Mouse (Mus musculus): ENCODE data around the gene Spsb1. TPM values are rescaled to one million over a fixed set of nuclear protein-coding genes. Genes with fewer than 3 reads are reported as not detected.

Spsb1 gene
- polyA plus RNA-seq, 1 experiment from 2014 or later = 11.7 TPM

DNA sequence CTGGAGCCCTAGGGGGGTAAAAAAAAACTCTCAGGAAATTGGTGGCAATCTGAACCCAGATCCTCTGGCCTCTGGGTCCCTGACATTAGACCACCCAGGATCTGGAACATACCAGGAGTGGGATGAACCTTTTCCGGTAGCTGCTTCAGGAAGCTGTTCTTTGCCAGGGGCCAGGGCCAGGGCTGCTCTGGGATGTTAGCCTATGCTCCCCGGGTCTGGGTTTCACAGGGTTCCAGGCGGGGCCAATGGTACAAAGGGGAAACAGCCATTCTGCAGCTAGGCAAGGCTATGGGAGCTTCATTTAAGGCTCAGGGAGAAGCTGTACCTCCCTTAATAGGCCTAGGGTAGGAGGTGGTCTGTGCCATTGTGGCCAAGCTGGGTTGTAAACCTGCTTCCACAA lies 9.9 kb upstream of the Spsb1 start:
- no peak for DNase-seq (ENCODE audit: low spot score)
- WGBS = 51% methylated on average over 3 of the region's 3 CpGs

DNA sequence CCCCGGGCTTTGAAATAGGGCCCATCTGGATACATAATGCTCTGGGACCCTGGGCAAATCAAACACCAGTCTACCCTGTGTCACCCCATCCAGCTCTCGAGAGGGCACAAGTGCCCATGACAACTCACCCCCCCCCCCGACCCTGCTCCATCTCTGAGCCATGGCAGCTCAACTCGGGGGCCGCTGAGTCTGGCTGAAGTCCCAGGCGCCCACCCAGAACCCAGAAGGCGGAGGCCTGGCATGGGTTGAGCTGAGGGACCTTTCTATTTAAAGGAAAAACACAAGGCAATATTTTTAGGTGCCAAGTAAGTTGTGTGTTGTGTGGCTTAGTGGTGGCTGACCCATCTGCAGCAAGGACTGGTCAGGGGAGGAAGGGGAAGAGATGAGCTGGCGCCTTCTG lies 9.4 kb upstream of the Spsb1 start:
- Histone ChIP-seq H3K27me3 (ENCODE audit: control insufficient read depth, insufficient read depth, low read length) (no peaks in the 10 kb centered on the region), H3K36me3 (ENCODE audit: control insufficient read depth, insufficient read depth, low read length) (no peaks in the 10 kb centered on the region), H3K9ac (ENCODE audit: low read depth, low read length) (no peak overlapping the region), H3K4me2 (replicated peaks; ENCODE audit: low read depth, low read length) (no peak overlapping the region), H3K4me3 (ENCODE audit: low read depth, low read length) (no peak overlapping the region), H3K4me1 (replicated peaks; ENCODE audit: control insufficient read depth, insufficient read depth, low read length) (no peaks in the 10 kb centered on the region), H3K27ac (ENCODE audit: low read depth, low read length) (no peak overlapping the region), H3K9me3 (ENCODE audit: control insufficient read depth, low read length) (no peaks in the 10 kb centered on the region)
- WGBS = 78% methylated on average over 8 of the region's 8 CpGs
- ATAC-seq (ENCODE audit: low FRiP score) (no peak), DNase-seq (ENCODE audit: low spot score) (no peak)

More for the DNA sequence above, 9.9 kb upstream of the Spsb1 start:
- no peaks in the 10 kb centered on the region for H3K27me3 ChIP-seq (ENCODE audit: control insufficient read depth, insufficient read depth, low read length)
- no peak overlapping the region for H3K4me3 ChIP-seq (ENCODE audit: low read depth, low read length)
- no peak overlapping the region for H3K27ac ChIP-seq (ENCODE audit: low read depth, low read length)
- no peak for ATAC-seq (ENCODE audit: low FRiP score)
- no peaks in the 10 kb centered on the region for H3K4me1 ChIP-seq (replicated peaks; ENCODE audit: control insufficient read depth, insufficient read depth, low read length)
- H3K36me3 ChIP-seq (ENCODE audit: control insufficient read depth, insufficient read depth, low read length) = no peaks in the 10 kb centered on the region
- no peak overlapping the region for H3K4me2 ChIP-seq (replicated peaks; ENCODE audit: low read depth, low read length)
- no peaks in the 10 kb centered on the region for H3K9me3 ChIP-seq (ENCODE audit: control insufficient read depth, low read length)
- H3K9ac ChIP-seq (ENCODE audit: low read depth, low read length) = no peak overlapping the region

DNA sequence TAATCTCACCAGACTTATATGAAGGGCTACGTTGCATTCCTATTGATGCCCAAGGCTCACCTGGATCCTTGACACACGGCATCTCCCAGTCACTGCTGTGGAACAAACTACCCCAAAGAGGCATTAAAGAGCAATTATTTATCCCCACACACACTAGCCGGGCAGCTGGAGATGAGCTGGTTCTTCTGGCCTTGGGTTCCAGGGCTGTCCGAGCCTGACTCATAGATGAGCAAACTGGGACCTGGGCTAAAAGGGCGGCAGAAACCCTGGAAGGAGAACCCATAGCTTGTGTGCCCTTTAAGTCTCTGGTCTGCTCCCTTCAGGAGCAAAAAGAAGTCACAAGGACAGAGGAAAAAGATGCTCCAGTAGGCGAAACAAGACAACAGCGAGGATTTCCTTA lies 5.5 kb upstream of the Spsb1 start:
- Histone ChIP-seq H3K4me2 (replicated peaks; ENCODE audit: low read depth, low read length) (no peak overlapping the region), H3K27me3 (ENCODE audit: control insufficient read depth, insufficient read depth, low read length) (peaks cover 19% of the 10 kb centered on the region), H3K4me3 (ENCODE audit: low read depth, low read length) (no peak overlapping the region), H3K4me1 (replicated peaks; ENCODE audit: control insufficient read depth, insufficient read depth, low read length) (no peaks in the 10 kb centered on the region), H3K9me3 (ENCODE audit: control insufficient read depth, low read length) (no peaks in the 10 kb centered on the region), H3K36me3 (ENCODE audit: control insufficient read depth, insufficient read depth, low read length) (no peaks in the 10 kb centered on the region), H3K9ac (ENCODE audit: low read depth, low read length) (no peak overlapping the region), H3K27ac (ENCODE audit: low read depth, low read length) (no peak overlapping the region)
- DNase-seq (ENCODE audit: low spot score) (no peak), ATAC-seq (ENCODE audit: low FRiP score) (no peak)
- 92% methylated on average over 7 of the region's 7 CpGs for WGBS

DNA sequence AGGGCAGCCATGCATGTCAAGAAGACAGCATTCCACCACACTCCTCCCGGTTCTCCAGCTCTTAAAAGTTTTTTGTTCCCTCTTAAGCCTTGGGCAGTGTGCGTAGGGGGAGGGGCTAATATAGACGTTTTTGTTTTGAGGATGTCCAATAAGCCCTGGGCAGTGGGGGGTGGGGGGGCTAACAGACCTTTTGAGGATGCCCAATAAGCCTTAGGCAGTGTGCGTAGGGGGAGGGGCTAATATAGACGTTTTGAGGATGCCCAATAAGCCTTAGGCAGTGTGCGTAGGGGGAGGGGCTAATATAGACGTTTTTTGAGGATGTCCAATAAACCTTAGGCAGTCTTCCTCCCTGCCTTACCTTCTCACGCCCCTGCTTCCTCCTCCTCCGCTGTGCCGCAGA lies 5.0 kb upstream of the Spsb1 start:
- Histone ChIP-seq H3K27ac (ENCODE audit: low read depth, low read length) (no peak overlapping the region), H3K9me3 (ENCODE audit: control insufficient read depth, low read length) (no peaks in the 10 kb centered on the region), H3K4me2 (replicated peaks; ENCODE audit: low read depth, low read length) (no peak overlapping the region), H3K36me3 (ENCODE audit: control insufficient read depth, insufficient read depth, low read length) (no peaks in the 10 kb centered on the region), H3K4me3 (ENCODE audit: low read depth, low read length) (no peak overlapping the region), H3K4me1 (replicated peaks; ENCODE audit: control insufficient read depth, insufficient read depth, low read length) (no peaks in the 10 kb centered on the region), H3K27me3 (ENCODE audit: control insufficient read depth, insufficient read depth, low read length) (peaks cover 19% of the 10 kb centered on the region), H3K9ac (ENCODE audit: low read depth, low read length) (no peak overlapping the region)
- DNase-seq (ENCODE audit: low spot score) = no peak
- WGBS = 62% methylated on average over 10 of the region's 10 CpGs
- no peak for ATAC-seq (ENCODE audit: low FRiP score)

DNA sequence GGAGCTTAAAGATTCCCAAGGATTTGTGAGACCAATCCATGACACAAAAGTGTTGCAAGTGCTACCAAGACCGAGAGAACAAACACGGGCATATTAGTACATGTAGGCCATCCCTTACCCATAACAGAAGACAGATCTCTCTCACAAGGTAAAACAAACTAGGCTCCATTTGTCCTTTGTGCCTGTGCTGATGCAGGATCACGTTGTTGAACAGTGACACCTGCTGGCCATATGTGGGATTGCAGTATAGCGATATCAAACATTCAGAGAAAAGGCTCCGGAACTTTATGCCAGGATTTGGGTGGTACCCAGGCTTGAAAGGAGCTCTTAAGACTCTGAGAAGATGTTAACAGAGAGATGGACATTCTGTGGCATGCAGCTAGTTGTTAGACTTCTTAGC lies 3.7 kb upstream of the Spsb1 start:
- Histone ChIP-seq H3K9me3 (ENCODE audit: control insufficient read depth, low read length) (no peaks in the 10 kb centered on the region), H3K4me1 (replicated peaks; ENCODE audit: control insufficient read depth, insufficient read depth, low read length) (peaks cover 4% of the 10 kb centered on the region; the same call in 1 of the 2 replicates), H3K27me3 (ENCODE audit: control insufficient read depth, insufficient read depth, low read length) (peaks cover 20% of the 10 kb centered on the region), H3K9ac (ENCODE audit: low read depth, low read length) (no peak overlapping the region), H3K27ac (ENCODE audit: low read depth, low read length) (no peak overlapping the region), H3K4me2 (replicated peaks; ENCODE audit: low read depth, low read length) (no peak overlapping the region), H3K4me3 (ENCODE audit: low read depth, low read length) (no peak overlapping the region), H3K36me3 (ENCODE audit: control insufficient read depth, insufficient read depth, low read length) (no peaks in the 10 kb centered on the region)
- no peak for ATAC-seq (ENCODE audit: low FRiP score)
- WGBS = 8% methylated on average over 5 of the region's 5 CpGs
- peak; percentile 86 for DNase-seq (ENCODE audit: low spot score)

DNA sequence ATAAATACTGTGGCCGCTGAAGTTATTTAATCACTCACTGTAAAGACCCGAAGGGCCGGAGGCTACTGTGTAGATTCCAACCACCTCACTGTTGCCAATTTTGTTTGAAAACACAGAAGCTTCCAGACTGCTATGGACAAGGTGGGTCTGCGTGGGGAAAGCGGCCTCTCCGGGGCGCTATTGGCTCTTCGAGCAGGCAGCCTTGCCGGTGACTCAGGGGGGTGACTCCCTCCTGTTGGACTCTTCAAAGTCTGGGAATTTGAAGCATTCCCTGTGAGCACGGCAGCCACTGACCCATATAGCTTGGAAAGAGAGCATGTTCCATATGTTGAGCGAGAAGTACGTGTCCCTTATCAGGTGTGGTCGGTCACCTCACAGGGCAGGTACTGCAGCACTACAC lies 1.2 kb upstream of the Spsb1 start:
- no peak for DNase-seq (ENCODE audit: low spot score)
- Histone ChIP-seq H3K9ac (ENCODE audit: low read depth, low read length) (no peak overlapping the region), H3K36me3 (ENCODE audit: control insufficient read depth, insufficient read depth, low read length) (no peaks in the 10 kb centered on the region), H3K27me3 (ENCODE audit: control insufficient read depth, insufficient read depth, low read length) (peaks cover 25% of the 10 kb centered on the region), H3K9me3 (ENCODE audit: control insufficient read depth, low read length) (no peaks in the 10 kb centered on the region), H3K27ac (ENCODE audit: low read depth, low read length) (no peak overlapping the region), H3K4me3 (ENCODE audit: low read depth, low read length) (no peak overlapping the region), H3K4me2 (replicated peaks; ENCODE audit: low read depth, low read length) (no peak overlapping the region), H3K4me1 (replicated peaks; ENCODE audit: control insufficient read depth, insufficient read depth, low read length) (peaks cover 4% of the 10 kb centered on the region; the same call in 1 of the 2 replicates)
- ATAC-seq (ENCODE audit: low FRiP score) = no peak
- 51% methylated on average over 13 of the region's 13 CpGs for WGBS

DNA sequence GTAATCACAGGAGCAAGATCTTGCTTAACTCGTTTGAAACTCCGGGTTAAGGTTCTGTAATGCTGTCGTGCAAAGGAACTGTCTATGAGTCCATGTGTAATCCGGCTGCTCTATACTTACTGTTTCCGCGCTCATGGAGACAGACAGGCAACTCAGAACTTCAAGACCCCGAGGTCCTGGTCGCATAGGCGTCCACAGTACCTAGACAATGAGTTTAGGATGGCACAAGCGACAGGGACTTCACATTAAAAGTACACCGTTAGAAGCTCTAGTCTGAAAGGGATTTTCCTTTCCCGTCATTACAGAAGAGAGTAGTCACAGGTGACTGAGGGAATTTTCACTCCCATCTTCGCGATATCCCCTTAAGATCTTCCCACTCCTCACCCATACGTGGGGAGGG lies 788 bp upstream of the Spsb1 start:
- 18% methylated on average over 15 of the region's 15 CpGs for WGBS
- no peaks in the 10 kb centered on the region for H3K9me3 ChIP-seq (ENCODE audit: control insufficient read depth, low read length)
- peak overlapping the region; percentile 49; the same call in 1 of the 2 replicates for H3K4me3 ChIP-seq (ENCODE audit: low read depth, low read length)
- H3K27me3 ChIP-seq (ENCODE audit: control insufficient read depth, insufficient read depth, low read length) = peaks cover 25% of the 10 kb centered on the region
- no peak overlapping the region for H3K9ac ChIP-seq (ENCODE audit: low read depth, low read length)
- H3K27ac ChIP-seq (ENCODE audit: low read depth, low read length) = no peak overlapping the region
- ATAC-seq (ENCODE audit: low FRiP score) (peak; percentile 6; the same call in 1 of the 2 replicates), DNase-seq (ENCODE audit: low spot score) (no peak)
- peaks cover 4% of the 10 kb centered on the region; the same call in 1 of the 2 replicates for H3K4me1 ChIP-seq (replicated peaks; ENCODE audit: control insufficient read depth, insufficient read depth, low read length)
- H3K36me3 ChIP-seq (ENCODE audit: control insufficient read depth, insufficient read depth, low read length) = no peaks in the 10 kb centered on the region
- H3K4me2 ChIP-seq (replicated peaks; ENCODE audit: low read depth, low read length) = no peak overlapping the region; the same call in 1 of the 2 replicates

DNA sequence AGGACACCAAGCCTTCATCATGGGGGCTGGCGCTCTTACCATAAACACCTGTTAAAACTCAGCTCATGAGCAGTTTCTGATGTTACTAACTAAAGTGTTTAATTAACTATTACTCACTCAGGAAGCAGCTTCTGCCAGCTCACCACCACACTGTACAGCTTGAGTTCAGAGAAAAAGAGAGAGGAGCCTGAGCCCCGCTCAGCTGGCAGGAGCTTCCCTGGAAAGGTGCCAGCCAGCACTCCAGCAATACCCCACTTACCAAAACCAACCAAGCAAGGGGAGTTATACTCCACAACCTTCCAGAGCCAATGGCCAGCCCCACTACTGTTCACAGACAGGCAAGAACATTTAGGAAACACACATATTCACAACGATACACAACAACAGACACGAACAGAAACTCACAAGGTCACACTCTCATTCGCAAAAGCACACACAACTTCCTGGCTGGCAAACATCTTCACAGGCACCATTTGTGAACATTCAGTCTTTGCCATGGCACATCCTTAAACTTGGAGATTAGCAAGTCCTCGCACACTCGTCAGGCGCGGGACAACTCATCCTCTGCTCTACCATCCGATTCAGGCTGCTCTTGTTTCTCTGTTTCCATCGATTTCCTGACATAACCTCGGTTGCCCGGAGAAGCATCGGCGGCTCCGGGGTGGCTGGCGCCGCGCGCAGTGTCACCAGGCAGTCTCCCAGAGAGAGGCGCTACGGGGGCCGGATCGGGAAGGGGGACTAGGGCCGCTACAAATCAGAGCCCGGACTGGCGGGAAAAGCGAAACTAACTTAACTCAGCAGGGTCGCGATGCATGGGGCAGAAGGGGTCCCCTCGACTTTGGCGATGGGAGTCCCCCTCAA lies 992 bp downstream of the Spsb1 start:
- Histone ChIP-seq H3K27ac (ENCODE audit: low read depth, low read length) (no peak overlapping the region), H3K36me3 (ENCODE audit: control insufficient read depth, insufficient read depth, low read length) (no peaks in the 10 kb centered on the region), H3K4me2 (replicated peaks; ENCODE audit: low read depth, low read length) (peak overlapping the region; percentile 89), H3K4me3 (ENCODE audit: low read depth, low read length) (peak overlapping the region; percentile 49), H3K9ac (ENCODE audit: low read depth, low read length) (peak overlapping the region; percentile 57), H3K9me3 (ENCODE audit: control insufficient read depth, low read length) (no peaks in the 10 kb centered on the region), H3K27me3 (ENCODE audit: control insufficient read depth, insufficient read depth, low read length) (peaks cover 25% of the 10 kb centered on the region), H3K4me1 (replicated peaks; ENCODE audit: control insufficient read depth, insufficient read depth, low read length) (peaks cover 4% of the 10 kb centered on the region; the same call in 1 of the 2 replicates)
- DNase-seq (ENCODE audit: low spot score) (peak; percentile 61), ATAC-seq (ENCODE audit: low FRiP score) (peak; percentile 26; the same call in 1 of the 2 replicates)
- WGBS = 7% methylated on average over 32 of the region's 32 CpGs

DNA sequence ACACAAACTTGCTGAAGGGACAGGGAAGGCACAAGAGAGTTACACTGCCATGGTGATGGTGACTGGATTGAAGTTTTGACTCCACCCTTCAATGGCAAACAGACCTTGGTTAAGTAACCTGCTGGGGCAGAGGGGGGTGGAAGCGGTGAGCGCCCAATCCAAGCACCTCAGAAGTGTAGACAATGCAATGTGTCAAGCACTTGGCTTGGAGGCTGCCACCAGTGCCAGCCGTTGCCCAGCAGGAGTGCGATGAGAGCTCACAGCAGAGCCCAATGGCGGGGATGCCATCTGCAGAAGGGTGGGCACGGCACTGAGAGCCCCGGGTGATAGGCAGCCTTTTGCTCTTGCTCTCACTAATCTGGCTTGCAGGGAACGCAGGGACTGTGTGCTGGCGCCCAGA lies 2.6 kb downstream of the Spsb1 start:
- no peak for ATAC-seq (ENCODE audit: low FRiP score)
- no peak overlapping the region for H3K27ac ChIP-seq (ENCODE audit: low read depth, low read length)
- no peaks in the 10 kb centered on the region for H3K9me3 ChIP-seq (ENCODE audit: control insufficient read depth, low read length)
- peaks cover 4% of the 10 kb centered on the region; the same call in 1 of the 2 replicates for H3K4me1 ChIP-seq (replicated peaks; ENCODE audit: control insufficient read depth, insufficient read depth, low read length)
- peaks cover 22% of the 10 kb centered on the region for H3K27me3 ChIP-seq (ENCODE audit: control insufficient read depth, insufficient read depth, low read length)
- no peak overlapping the region for H3K4me2 ChIP-seq (replicated peaks; ENCODE audit: low read depth, low read length)
- H3K4me3 ChIP-seq (ENCODE audit: low read depth, low read length) = no peak overlapping the region
- H3K36me3 ChIP-seq (ENCODE audit: control insufficient read depth, insufficient read depth, low read length) = no peaks in the 10 kb centered on the region
- no peak for DNase-seq (ENCODE audit: low spot score)
- 86% methylated on average over 9 of the region's 9 CpGs for WGBS
- no peak overlapping the region for H3K9ac ChIP-seq (ENCODE audit: low read depth, low read length)

All from hindbrain, embryonic 11.5 days (tissue).